Mouse (Mus musculus): ENCODE results near the gene Gm21876. TPM values are rescaled to one million over a fixed set of nuclear protein-coding genes. Genes with fewer than 3 reads are reported as not detected.
"Not testable (repeated sequence)": the region's sequence is repeated elsewhere in the genome, so short reads cannot be mapped to it uniquely, and the experiment has no call there.

Gm21876 gene
- not detected in 2 replicates for polyA plus RNA-seq (2011; ENCODE audit: insufficient read length, low read depth, missing spikeins)

GRCm38 (mm10) chrX:21175553-21175952 lies at the start of gene Gm21876:
Gene Gm21876 (minus strand): TSS chrX:21175653.
- Histone ChIP-seq H3K4me1 (ENCODE audit: control insufficient read depth, insufficient read depth, low read length) (no peaks in the 10 kb centered on the region), H3K27ac (ENCODE audit: insufficient read depth, low read length) (no peak within 1 kb of the TSS), H3K4me3 (ENCODE audit: insufficient read depth, low read length) (no peak within 1 kb of the TSS)
- TF ChIP-seq CTCF (IDR thresholded peaks at IDR 0.05; ENCODE audit: borderline replicate concordance, insufficient read depth, low read length), result no peak

- Histone ChIP-seq H3K4me1 (ENCODE audit: control insufficient read depth, insufficient read depth, low read length) (no peaks in the 10 kb centered on the region), H3K4me3 (ENCODE audit: insufficient read depth, low read length) (no peak overlapping the region), H3K27ac (ENCODE audit: insufficient read depth, low read length) (no peak overlapping the region)
- TF ChIP-seq CTCF (IDR thresholded peaks at IDR 0.05; ENCODE audit: borderline replicate concordance, insufficient read depth, low read length) (no peak), POLR2A (IDR thresholded peaks at IDR 0.05; ENCODE audit: low read depth, low read length) (no peak)
Observed at GRCm38 (mm10) chrX:21220422-21220821, 45.0 kb upstream of the Gm21876 start.

DNA sequence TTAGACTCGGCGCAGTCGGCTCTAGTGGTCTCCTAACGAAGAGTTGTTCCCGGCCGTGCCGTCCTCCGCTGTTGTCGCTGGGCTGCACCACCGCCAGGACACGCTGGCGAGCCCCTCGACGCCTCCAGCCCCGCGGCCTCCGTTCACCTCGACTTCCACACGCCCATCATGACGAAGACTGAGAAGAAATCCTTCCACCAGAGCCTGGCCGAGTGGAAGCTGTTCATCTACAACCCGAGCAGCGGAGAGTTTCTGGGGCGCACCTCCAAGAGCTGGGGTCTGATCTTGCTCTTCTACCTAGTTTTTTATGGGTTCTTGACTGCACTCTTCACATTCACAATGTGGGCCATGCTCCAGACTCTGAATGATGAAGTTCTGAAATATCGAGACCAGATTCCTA lies 28.8 kb downstream of the Gm21876 start:
- H3K27ac ChIP-seq (ENCODE audit: insufficient read depth, low read length); H3K4me3 ChIP-seq (ENCODE audit: insufficient read depth, low read length); H3K4me1 ChIP-seq (ENCODE audit: control insufficient read depth, insufficient read depth, low read length): not testable (repeated sequence)

Other genes with a start within 250 kb of the Gm21876 start
- 3.5 and 5.1 TPM in 2 replicates for gene Cfp, start 244.1 kb downstream of the Gm21876 start, polyA plus RNA-seq (2011; ENCODE audit: insufficient read length, low read depth, missing spikeins)
- gene Elk1, start 225.0 kb downstream of the Gm21876 start, polyA plus RNA-seq (2011; ENCODE audit: insufficient read length, low read depth, missing spikeins), result 20.7 and 23.9 TPM in 2 replicates
- 27.6 and 29.6 TPM in 2 replicates for gene Uxt, start 213.6 kb downstream of the Gm21876 start, polyA plus RNA-seq (2011; ENCODE audit: insufficient read length, low read depth, missing spikeins)
- gene Zfp182, start 113.3 kb downstream of the Gm21876 start, polyA plus RNA-seq (2011; ENCODE audit: insufficient read length, low read depth, missing spikeins), result 9.7 and 14.0 TPM in 2 replicates
- gene Spaca5, start 107.2 kb downstream of the Gm21876 start, polyA plus RNA-seq (2011; ENCODE audit: insufficient read length, low read depth, missing spikeins), result not detected in 2 replicates
- 1.3 and 1.6 TPM in 2 replicates for gene Zfp300, start 86.1 kb downstream of the Gm21876 start, polyA plus RNA-seq (2011; ENCODE audit: insufficient read length, low read depth, missing spikeins)
- gene Ssxa1, start 59.8 kb downstream of the Gm21876 start, polyA plus RNA-seq (2011; ENCODE audit: insufficient read length, low read depth, missing spikeins), result not detected in 2 replicates

All from embryonic fibroblast, embryonic 13.5 days (primary cell).